Mouse (Mus musculus) forebrain, embryonic 14.5 days (tissue): ENCODE measurements at regions not wholly inside any gene's neighbourhood (a gene's known extent, or its start where the extent isn't known, plus 50 kb on each side); places are given as distances from the start of the nearest gene placed in this dataset.

Source experiments
- ATAC-seq: fragments of 200-750 bp; cut with Nextera tagmentation; 2 replicates; pipeline ENCODE4 v1.8.0; 2017; ENCODE audit warnings: mild to moderate bottlenecking, moderate library complexity
- DNase-seq: peaks from one replicate; pipeline ENCODE4 v3.0.0-alpha.2; 2015; ENCODE audit warnings: low spot score
- H3K27ac ChIP-seq: fragments of 300-500 bp; sonication (generic); 2 replicates; pipeline ENCODE4 v1.5.1; 2014; ENCODE audit warnings: low read depth, mild to moderate bottlenecking, control low read depth, low read length, moderate library complexity
- H3K27me3 ChIP-seq: fragments of 300-500 bp; sonication (generic); replicated peaks from 2 replicates; pipeline ENCODE4 v1.6.1; 2014; ENCODE audit warnings: low read length, control low read depth, mixed read lengths; ENCODE audit not compliant: control insufficient read depth, insufficient read depth
- H3K36me3 ChIP-seq: fragments of 300-500 bp; sonication (generic); 2 replicates; pipeline ENCODE4 v1.6.1; 2014; ENCODE audit warnings: low read length, control low read depth; ENCODE audit not compliant: control insufficient read depth, insufficient read depth
- H3K4me1 ChIP-seq: fragments of 300-500 bp; sonication (generic); 2 replicates; pipeline ENCODE4 v1.6.1; 2014; ENCODE audit warnings: antibody characterized with exemption, low read length, control low read depth; ENCODE audit not compliant: control insufficient read depth, insufficient read depth
- H3K4me2 ChIP-seq: fragments of 300-500 bp; sonication (generic); 2 replicates; pipeline ENCODE4 v1.6.1; 2014; ENCODE audit warnings: mild to moderate bottlenecking, control low read depth, low read length
- H3K4me3 ChIP-seq: fragments of 300-500 bp; sonication (generic); 2 replicates; pipeline ENCODE4 v1.5.1; 2014; ENCODE audit warnings: low read depth, low read length, control low read depth
- H3K9ac ChIP-seq: fragments of 300-500 bp; sonication (generic); 2 replicates; pipeline ENCODE4 v1.6.1; 2014; ENCODE audit warnings: mild to moderate bottlenecking, low read length, control low read depth, moderate library complexity
- H3K9me3 ChIP-seq: fragments of 300-500 bp; sonication (generic); replicated peaks from 2 replicates; pipeline ENCODE4 v1.6.1; 2016; ENCODE audit warnings: low read length, control low read depth, mixed read lengths; ENCODE audit not compliant: control insufficient read depth
- WGBS: fragments of 180-500 bp; shearing (Covaris S2); extraction: QIAGEN DNeasy Blood & Tissue Kit; methylation state at CpG from one replicate; pipeline ENCODE4 v1.1.7; 2014; 5-methylcytosine and 5-hydroxymethylcytosine counted together

- H3K9me3 ChIP-seq, result no peaks in the 10 kb centered on the region
- H3K27ac ChIP-seq, result no peak overlapping the region
- no peaks in the 10 kb centered on the region for H3K36me3 ChIP-seq
- H3K4me2 ChIP-seq, result no peak overlapping the region
- ATAC-seq, result no peak
- H3K4me3 ChIP-seq, result no peak overlapping the region
- no peak overlapping the region for H3K9ac ChIP-seq
- H3K27me3 ChIP-seq, result no peaks in the 10 kb centered on the region
- H3K4me1 ChIP-seq, result no peaks in the 10 kb centered on the region
- 89% methylated on average over 2 of the region's 2 CpGs for WGBS
- DNase-seq, result no peak
These were observed 674.1 kb downstream of the Epm2a start for GRCm38 (mm10) chr10:12017286-12017685.

- DNase-seq (no peak), ATAC-seq (no peak)
- H3K4me3 ChIP-seq, result no peak overlapping the region
- no peak overlapping the region for H3K9ac ChIP-seq
- 28% methylated on average over 5 of the region's 5 CpGs for WGBS
- no peaks in the 10 kb centered on the region for H3K27me3 ChIP-seq
- no peak overlapping the region for H3K27ac ChIP-seq
- H3K4me1 ChIP-seq, result no peaks in the 10 kb centered on the region
- no peaks in the 10 kb centered on the region for H3K36me3 ChIP-seq
- no peak overlapping the region for H3K4me2 ChIP-seq
- no peaks in the 10 kb centered on the region for H3K9me3 ChIP-seq
These were observed 675.1 kb downstream of the Epm2a start for GRCm38 (mm10) chr10:12018281-12018680.

GRCm38 (mm10) chr10:12019159-12019779, 676.1 kb downstream of the Epm2a start:
- H3K36me3 ChIP-seq, result no peaks in the 10 kb centered on the region
- no peaks in the 10 kb centered on the region for H3K4me1 ChIP-seq
- no peak overlapping the region for H3K9ac ChIP-seq
- no peak overlapping the region for H3K27ac ChIP-seq
- WGBS, result 58% methylated on average over 14 of the region's 14 CpGs
- no peak overlapping the region for H3K4me2 ChIP-seq
- ATAC-seq, result no peak
- no peak overlapping the region for H3K4me3 ChIP-seq
- H3K27me3 ChIP-seq, result no peaks in the 10 kb centered on the region
- H3K9me3 ChIP-seq, result no peaks in the 10 kb centered on the region
- peak; percentile 27 for DNase-seq

- H3K9me3 ChIP-seq, result no peaks in the 10 kb centered on the region
- H3K27ac ChIP-seq, result no peak overlapping the region
- H3K36me3 ChIP-seq, result no peaks in the 10 kb centered on the region
- no peak for ATAC-seq
- H3K4me2 ChIP-seq, result no peak overlapping the region
- no peak overlapping the region for H3K9ac ChIP-seq
- no peaks in the 10 kb centered on the region for H3K27me3 ChIP-seq
- DNase-seq, result no peak
- H3K4me3 ChIP-seq, result no peak overlapping the region
- no peaks in the 10 kb centered on the region for H3K4me1 ChIP-seq
- WGBS, result 93% methylated on average over 4 of the region's 4 CpGs
These were observed 677.4 kb downstream of the Epm2a start for GRCm38 (mm10) chr10:12020576-12020975.

GRCm38 (mm10) chr10:12035159-12035558, 692.0 kb downstream of the Epm2a start:
- Histone ChIP-seq H3K36me3 (no peaks in the 10 kb centered on the region), H3K4me2 (no peak overlapping the region), H3K27ac (no peak overlapping the region), H3K4me3 (no peak overlapping the region), H3K9me3 (no peaks in the 10 kb centered on the region), H3K9ac (no peak overlapping the region), H3K27me3 (no peaks in the 10 kb centered on the region), H3K4me1 (no peaks in the 10 kb centered on the region)
- 17% methylated on average over 1 of the region's 1 CpGs for WGBS
- DNase-seq (peak; percentile 27), ATAC-seq (no peak)

GRCm38 (mm10) chr10:12045937-12046336, 702.7 kb downstream of the Epm2a start:
- DNase-seq, result no peak
- Histone ChIP-seq H3K9me3 (no peaks in the 10 kb centered on the region), H3K27ac (no peak overlapping the region), H3K9ac (no peak overlapping the region), H3K4me2 (no peak overlapping the region), H3K4me1 (no peaks in the 10 kb centered on the region), H3K27me3 (no peaks in the 10 kb centered on the region), H3K4me3 (no peak overlapping the region), H3K36me3 (no peaks in the 10 kb centered on the region)
- no peak for ATAC-seq
- WGBS, result 67% methylated on average over 2 of the region's 2 CpGs

GRCm38 (mm10) chr10:12059728-12060127, 716.5 kb downstream of the Epm2a start:
- 72% methylated on average over 1 of the region's 1 CpGs for WGBS
- ATAC-seq, result no peak
- no peak for DNase-seq

GRCm38 (mm10) chr10:12061069-12061861, 718.1 kb downstream of the Epm2a start:
- Histone ChIP-seq H3K27ac (no peak overlapping the region), H3K4me2 (no peak overlapping the region), H3K9ac (no peak overlapping the region), H3K9me3 (no peaks in the 10 kb centered on the region), H3K36me3 (no peaks in the 10 kb centered on the region), H3K4me3 (no peak overlapping the region), H3K4me1 (no peaks in the 10 kb centered on the region), H3K27me3 (no peaks in the 10 kb centered on the region)
- DNase-seq (no peak), ATAC-seq (no peak)
- WGBS, result 92% methylated on average over 5 of the region's 5 CpGs

More at GRCm38 (mm10) chr10:12059728-12060127, 716.5 kb downstream of the Epm2a start:
- no peak overlapping the region for H3K4me2 ChIP-seq
- H3K4me1 ChIP-seq, result no peaks in the 10 kb centered on the region
- no peaks in the 10 kb centered on the region for H3K9me3 ChIP-seq
- no peaks in the 10 kb centered on the region for H3K27me3 ChIP-seq
- no peak overlapping the region for H3K27ac ChIP-seq
- no peak overlapping the region for H3K9ac ChIP-seq
- H3K36me3 ChIP-seq, result no peaks in the 10 kb centered on the region
- H3K4me3 ChIP-seq, result no peak overlapping the region

GRCm38 (mm10) chr10:12062302-12062701, 719.1 kb downstream of the Epm2a start:
- Histone ChIP-seq H3K9me3 (no peaks in the 10 kb centered on the region), H3K4me2 (no peak overlapping the region), H3K27ac (no peak overlapping the region), H3K27me3 (no peaks in the 10 kb centered on the region), H3K4me1 (no peaks in the 10 kb centered on the region), H3K4me3 (no peak overlapping the region), H3K9ac (no peak overlapping the region), H3K36me3 (no peaks in the 10 kb centered on the region)
- DNase-seq, result no peak
- WGBS, result 67% methylated on average over 1 of the region's 1 CpGs
- ATAC-seq, result no peak
